Mouse (Mus musculus) c-Kit-positive CD71-positive TER-119-positive erythroid progenitor cells, embryonic 14.5 days (primary cell): ENCODE data around the gene Rbm17.
"Not testable (repeated sequence)": the region's sequence is repeated elsewhere in the genome, so short reads cannot be mapped to it uniquely, and the experiment has no call there.

Source experiments
- DNase-seq: peaks from one replicate; pipeline ENCODE4 v3.0.0-alpha.2; 2013; ENCODE audit warnings: low spot score

Rbm17 gene

GRCm38 (mm10) chr2:11604053-11604452 is at the start of gene Rbm17:
Gene Rbm17 (minus strand): TSS chr2:11604153.
- DNase-seq: no peak

GRCm38 (mm10) chr2:11653330-11653729 is 49.4 kb upstream of the Rbm17 start:
- DNase-seq: no peak

GRCm38 (mm10) chr2:11652780-11653179 is 48.8 kb upstream of the Rbm17 start:
- no peak for DNase-seq

GRCm38 (mm10) chr2:11652196-11652595 is 48.2 kb upstream of the Rbm17 start:
- no peak for DNase-seq

- no peak for DNase-seq
Observed at GRCm38 (mm10) chr2:11651476-11651875, 47.5 kb upstream of the Rbm17 start.

- no peak for DNase-seq
Observed at GRCm38 (mm10) chr2:11645297-11645696, 41.3 kb upstream of the Rbm17 start.

- DNase-seq: no peak
Observed at GRCm38 (mm10) chr2:11644057-11644456, 40.1 kb upstream of the Rbm17 start.

- DNase-seq: no peak
Observed at GRCm38 (mm10) chr2:11642451-11642941, 38.5 kb upstream of the Rbm17 start, which contains the start of gene Il2ra. Gene Il2ra (plus strand): TSS chr2:11642807.

- DNase-seq: no peak
Observed at GRCm38 (mm10) chr2:11637115-11637514, 33.2 kb upstream of the Rbm17 start.

GRCm38 (mm10) chr2:11636138-11636480 is 32.2 kb upstream of the Rbm17 start:
- no peak for DNase-seq

GRCm38 (mm10) chr2:11635471-11636137 is 31.7 kb upstream of the Rbm17 start:
- DNase-seq: no peak

- no peak for DNase-seq
Observed at GRCm38 (mm10) chr2:11635035-11635434, 31.1 kb upstream of the Rbm17 start.

GRCm38 (mm10) chr2:11625890-11626289 is 21.9 kb upstream of the Rbm17 start, which contains the start of gene Gm17490:
Gene Gm17490 (minus strand): TSS chr2:11626264.
- no peak for DNase-seq

- no peak for DNase-seq
Observed at GRCm38 (mm10) chr2:11623726-11624125, 19.8 kb upstream of the Rbm17 start.

- DNase-seq: no peak
Observed at GRCm38 (mm10) chr2:11623173-11623572, 19.2 kb upstream of the Rbm17 start.

GRCm38 (mm10) chr2:11619598-11619997 is 15.6 kb upstream of the Rbm17 start:
- no peak for DNase-seq

GRCm38 (mm10) chr2:11616846-11617245 is 12.9 kb upstream of the Rbm17 start:
- no peak for DNase-seq

GRCm38 (mm10) chr2:11612939-11613338 is 9.0 kb upstream of the Rbm17 start:
- DNase-seq: not testable (repeated sequence)

- not testable (repeated sequence) for DNase-seq
Observed at GRCm38 (mm10) chr2:11606718-11607117, 2.8 kb upstream of the Rbm17 start.

- no peak for DNase-seq
Observed at GRCm38 (mm10) chr2:11604911-11605310, 958 bp upstream of the Rbm17 start.

GRCm38 (mm10) chr2:11602506-11603489 is 1.2 kb downstream of the Rbm17 start:
- peak; percentile 90 for DNase-seq

GRCm38 (mm10) chr2:11601795-11602194 is 2.2 kb downstream of the Rbm17 start:
- DNase-seq: no peak

GRCm38 (mm10) chr2:11597906-11598305 is 6.0 kb downstream of the Rbm17 start:
- no peak for DNase-seq
